Mouse (Mus musculus): Measurements from ENCODE around the gene Fgd6. TPM values are rescaled to one million over a fixed set of nuclear protein-coding genes. Genes with fewer than 3 reads are reported as not detected.

Fgd6 gene
- polyA plus RNA-seq, 1 experiment, result 0.04 TPM

DNA sequence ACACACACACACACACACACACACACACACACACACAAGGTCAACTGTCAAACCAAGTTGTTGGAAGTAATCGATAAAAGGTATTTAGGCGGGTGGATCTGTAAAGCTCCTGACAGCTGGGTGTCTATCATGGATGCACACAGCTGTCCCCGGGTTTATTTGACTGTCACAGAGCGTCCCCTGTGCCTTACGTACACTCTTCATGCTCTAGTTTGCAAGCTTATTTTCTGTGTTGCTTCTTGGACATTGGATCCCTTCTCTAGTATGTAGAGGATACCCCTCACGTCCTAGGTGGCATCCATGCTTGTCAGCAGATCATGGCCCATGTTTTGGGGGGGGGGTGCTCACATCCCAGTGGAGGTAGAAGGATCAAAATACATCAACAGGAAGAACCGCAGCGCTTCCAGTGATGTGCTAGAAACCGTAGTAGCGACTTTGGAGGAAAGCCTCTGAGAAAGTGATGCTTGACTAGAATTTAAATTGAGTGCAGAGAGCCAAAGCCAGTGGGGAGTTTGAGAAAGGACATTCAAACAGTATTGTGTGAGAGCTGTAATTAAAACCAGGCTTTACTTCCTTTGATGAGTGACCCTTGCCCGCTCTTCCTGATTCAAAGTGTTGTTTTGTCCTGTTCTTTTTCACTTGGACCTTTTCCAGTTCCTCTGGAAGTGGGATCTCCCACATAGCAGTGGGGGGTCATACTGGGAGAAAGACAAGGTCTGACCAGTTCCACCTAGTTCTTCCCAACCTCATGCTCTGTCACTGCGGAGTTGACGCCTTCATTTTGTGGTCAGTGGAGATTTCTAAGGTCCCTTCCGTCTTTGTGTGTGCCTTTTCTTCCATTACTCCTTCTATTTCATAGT lies 41.4 kb downstream of the Fgd6 start:
- TF ChIP-seq TAL1 (IDR thresholded peaks at IDR 0.05; ENCODE audit: low read length) (no peak), GATA1 (IDR thresholded peaks at IDR 0.05; ENCODE audit: low read length) (no peak)
- Histone ChIP-seq H3K27me3 (ENCODE audit: control insufficient read depth) (no peaks in the 10 kb centered on the region), H3K4me1 (ENCODE audit: control insufficient read depth) (peaks cover 19% of the 10 kb centered on the region)

DNA sequence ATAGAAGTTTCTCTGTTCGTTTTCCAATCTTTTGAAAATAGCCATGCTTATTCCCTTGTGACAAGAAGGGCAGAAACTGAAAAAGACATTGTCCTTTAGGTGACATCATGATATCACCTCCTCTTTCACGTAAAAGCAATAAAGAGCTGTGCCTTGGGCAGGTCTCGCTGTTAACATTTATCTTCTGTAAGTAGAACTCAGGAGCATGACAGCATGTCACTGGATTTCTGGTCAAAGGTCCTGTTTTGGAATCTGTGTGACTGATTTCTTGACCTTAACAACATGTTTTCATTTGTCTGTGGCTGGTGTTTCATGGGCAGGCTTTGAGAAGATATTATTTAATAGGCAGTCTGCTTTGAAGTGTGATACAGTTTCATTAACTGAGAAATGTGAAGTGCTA lies 44.9 kb downstream of the Fgd6 start:
- Histone ChIP-seq H3K36me3 (ENCODE audit: control insufficient read depth) (peaks cover 3% of the 10 kb centered on the region), H3K4me1 (ENCODE audit: control insufficient read depth) (no peaks in the 10 kb centered on the region; the same call in 1 of the 2 replicates), H3K9me3 (ENCODE audit: control insufficient read depth, low read length) (no peaks in the 10 kb centered on the region), H3K27me3 (ENCODE audit: control insufficient read depth) (no peaks in the 10 kb centered on the region), H3K4me3 (replicated peaks) (no peak overlapping the region)
- TF ChIP-seq TAL1 (IDR thresholded peaks at IDR 0.05; ENCODE audit: low read length) (no peak), GATA1 (IDR thresholded peaks at IDR 0.05; ENCODE audit: low read length) (no peak)

More for the DNA sequence above, 41.4 kb downstream of the Fgd6 start:
- no peak overlapping the region for H3K4me3 ChIP-seq (replicated peaks)
- H3K9me3 ChIP-seq (ENCODE audit: control insufficient read depth, low read length), result no peaks in the 10 kb centered on the region
- peaks cover 18% of the 10 kb centered on the region for H3K36me3 ChIP-seq (ENCODE audit: control insufficient read depth)

DNA sequence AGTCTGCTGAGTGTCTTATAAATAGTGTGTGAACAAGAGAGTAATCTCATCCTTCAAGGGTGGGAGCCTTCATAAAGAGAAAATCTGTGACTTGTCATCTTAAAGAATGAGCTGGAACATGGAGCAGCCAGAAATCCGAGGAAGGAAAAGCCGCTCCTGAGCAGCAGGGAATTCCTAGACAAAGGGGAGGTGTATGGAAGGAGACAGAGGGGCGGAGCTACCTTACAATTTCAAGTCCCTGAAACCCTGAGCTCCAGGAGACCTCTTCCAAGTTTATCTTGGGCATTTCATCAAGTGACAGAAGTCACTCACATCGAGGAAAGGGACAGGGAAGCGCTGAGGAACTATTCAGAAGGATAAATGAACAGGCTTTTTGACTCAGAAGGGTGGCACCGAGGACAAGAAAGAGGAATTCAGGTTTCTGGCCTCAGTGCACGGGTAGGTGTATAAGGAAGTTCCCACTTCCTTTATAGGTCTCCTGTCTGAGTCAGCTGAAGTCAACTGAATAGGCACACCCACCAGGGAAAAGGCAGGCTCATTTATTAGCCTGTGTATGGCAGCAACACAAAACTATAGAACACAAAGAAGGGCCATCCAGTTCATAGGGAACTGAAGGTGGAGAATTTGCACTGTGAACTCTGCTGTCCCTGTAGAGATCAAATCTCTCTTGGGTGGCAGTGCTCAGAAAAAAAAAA lies 46.4 kb downstream of the Fgd6 start:
- no peak for TF ChIP-seq GATA1 (IDR thresholded peaks at IDR 0.05; ENCODE audit: low read length)
- no peak for TF ChIP-seq TAL1 (IDR thresholded peaks at IDR 0.05; ENCODE audit: low read length)
- H3K36me3 ChIP-seq (ENCODE audit: control insufficient read depth), result no peaks in the 10 kb centered on the region; the same call in 1 of the 2 replicates
- no peaks in the 10 kb centered on the region for H3K27me3 ChIP-seq (ENCODE audit: control insufficient read depth)
- H3K9me3 ChIP-seq (ENCODE audit: control insufficient read depth, low read length), result no peaks in the 10 kb centered on the region
- peaks cover 3% of the 10 kb centered on the region for H3K4me1 ChIP-seq (ENCODE audit: control insufficient read depth)
- no peak overlapping the region for H3K4me3 ChIP-seq (replicated peaks)

DNA sequence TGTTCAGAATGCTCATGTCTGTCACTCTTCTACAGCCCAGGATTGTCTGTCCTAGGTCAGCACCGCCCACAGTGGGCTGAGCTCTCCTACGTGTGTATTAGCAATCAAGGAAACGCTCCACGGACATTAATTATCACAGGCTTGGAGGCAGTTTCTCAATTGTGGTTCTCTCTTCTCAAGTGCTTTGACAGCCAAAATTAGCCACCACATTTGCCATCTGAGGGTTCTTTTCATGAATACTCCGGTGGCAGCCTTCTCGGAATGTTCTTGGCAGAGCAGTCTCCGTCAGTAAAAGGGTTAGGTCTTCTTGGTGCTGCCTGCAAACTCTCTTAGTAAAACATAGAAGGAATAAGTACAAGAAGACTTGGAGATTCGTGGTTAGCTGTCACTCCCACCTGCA lies 50.5 kb downstream of the Fgd6 start:
- TF ChIP-seq GATA1 (IDR thresholded peaks at IDR 0.05; ENCODE audit: low read length) (no peak), TAL1 (IDR thresholded peaks at IDR 0.05; ENCODE audit: low read length) (no peak)
- Histone ChIP-seq H3K4me3 (replicated peaks) (no peak overlapping the region), H3K9me3 (ENCODE audit: control insufficient read depth, low read length) (no peaks in the 10 kb centered on the region), H3K27me3 (ENCODE audit: control insufficient read depth) (no peaks in the 10 kb centered on the region), H3K36me3 (ENCODE audit: control insufficient read depth) (peaks cover 6% of the 10 kb centered on the region), H3K4me1 (ENCODE audit: control insufficient read depth) (peaks cover 6% of the 10 kb centered on the region)

DNA sequence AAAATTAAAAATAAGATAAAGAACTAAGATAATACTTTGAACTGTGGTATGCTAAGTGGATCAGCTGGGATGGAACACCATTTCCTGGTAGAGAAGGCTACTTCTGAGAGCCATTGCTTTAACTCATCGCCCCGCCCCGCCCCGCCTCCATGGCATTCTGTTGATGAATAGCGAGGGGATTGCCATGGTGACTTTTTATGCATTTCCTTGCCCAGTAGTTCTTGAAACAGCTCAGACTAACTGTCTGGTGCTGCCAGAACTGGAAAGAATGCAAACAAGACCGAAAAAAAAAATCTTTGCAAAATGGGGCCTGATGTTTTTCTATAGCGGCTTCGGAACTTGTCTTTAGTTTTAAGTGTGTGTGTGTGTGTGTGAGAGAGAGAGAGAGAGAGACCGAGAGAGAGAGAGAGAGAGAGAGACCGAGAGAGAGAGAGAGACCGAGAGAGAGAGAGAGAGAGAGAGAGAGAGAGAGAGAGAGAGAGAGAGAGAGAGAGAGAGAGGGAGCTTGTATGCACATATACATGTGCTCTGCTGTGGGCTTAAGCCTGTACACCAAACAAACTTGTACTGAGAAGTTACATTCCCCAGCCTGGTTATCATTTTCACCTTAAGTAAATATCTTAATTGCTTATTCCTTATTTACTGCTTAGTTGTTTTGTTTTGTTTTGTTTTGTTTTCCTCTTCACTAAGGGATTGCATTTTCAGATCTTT lies 51.7 kb downstream of the Fgd6 start:
- Histone ChIP-seq H3K9me3 (ENCODE audit: control insufficient read depth, low read length) (no peaks in the 10 kb centered on the region), H3K4me1 (ENCODE audit: control insufficient read depth) (peaks cover 6% of the 10 kb centered on the region), H3K4me3 (replicated peaks) (no peak overlapping the region), H3K27me3 (ENCODE audit: control insufficient read depth) (no peaks in the 10 kb centered on the region), H3K36me3 (ENCODE audit: control insufficient read depth) (peaks cover 15% of the 10 kb centered on the region)
- TF ChIP-seq GATA1 (IDR thresholded peaks at IDR 0.05; ENCODE audit: low read length) (no peak), TAL1 (IDR thresholded peaks at IDR 0.05; ENCODE audit: low read length) (no peak)

DNA sequence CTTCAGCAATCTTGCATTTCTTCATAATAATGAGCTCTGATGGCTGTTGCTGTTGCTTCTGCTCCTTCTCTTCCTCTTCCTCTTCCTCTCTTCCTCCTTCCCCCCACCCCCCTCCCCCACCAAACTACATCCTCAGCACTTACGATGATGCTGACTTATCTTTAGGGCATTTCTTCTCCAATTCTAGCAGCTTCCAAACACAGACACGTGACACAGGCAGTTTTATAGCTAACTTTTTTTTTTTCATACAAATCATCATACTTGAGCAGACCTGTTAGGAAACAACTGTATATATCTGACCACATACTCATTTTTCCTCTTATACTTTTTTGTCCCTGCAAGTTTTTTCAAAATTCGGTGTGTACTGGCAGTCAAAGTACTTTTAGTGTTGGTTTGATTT lies 54.2 kb downstream of the Fgd6 start:
- no peaks in the 10 kb centered on the region for H3K27me3 ChIP-seq (ENCODE audit: control insufficient read depth)
- H3K9me3 ChIP-seq (ENCODE audit: control insufficient read depth, low read length), result no peaks in the 10 kb centered on the region
- no peak for TF ChIP-seq GATA1 (IDR thresholded peaks at IDR 0.05; ENCODE audit: low read length)
- TF ChIP-seq TAL1 (IDR thresholded peaks at IDR 0.05; ENCODE audit: low read length), result no peak
- no peak overlapping the region for H3K4me3 ChIP-seq (replicated peaks)
- H3K36me3 ChIP-seq (ENCODE audit: control insufficient read depth), result peaks cover 15% of the 10 kb centered on the region
- H3K4me1 ChIP-seq (ENCODE audit: control insufficient read depth), result peaks cover 6% of the 10 kb centered on the region

DNA sequence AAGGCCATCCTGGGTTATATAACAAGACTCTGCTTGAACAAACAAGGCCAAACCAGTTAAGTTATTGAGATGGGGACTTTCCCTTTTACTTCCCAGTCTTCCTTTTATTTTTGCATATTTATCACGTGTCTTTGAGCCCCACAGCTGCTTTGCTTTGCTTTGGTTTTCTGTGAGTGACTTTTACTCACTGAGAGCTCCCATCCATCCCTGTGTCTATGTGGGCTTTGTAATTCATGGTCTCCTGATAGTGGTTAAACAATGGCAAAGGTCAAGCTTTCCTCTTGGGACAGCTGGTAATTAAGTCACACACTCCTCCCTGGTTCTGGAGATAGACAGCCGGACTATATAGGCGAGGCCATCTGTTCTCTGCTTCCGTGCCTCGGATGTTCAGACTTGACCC lies 57.7 kb downstream of the Fgd6 start:
- H3K4me3 ChIP-seq (replicated peaks), result no peak overlapping the region
- H3K9me3 ChIP-seq (ENCODE audit: control insufficient read depth, low read length), result no peaks in the 10 kb centered on the region
- peaks cover 24% of the 10 kb centered on the region for H3K4me1 ChIP-seq (ENCODE audit: control insufficient read depth)
- peaks cover 28% of the 10 kb centered on the region for H3K36me3 ChIP-seq (ENCODE audit: control insufficient read depth)
- H3K27me3 ChIP-seq (ENCODE audit: control insufficient read depth), result no peaks in the 10 kb centered on the region
- TF ChIP-seq TAL1 (IDR thresholded peaks at IDR 0.05; ENCODE audit: low read length) (no peak), GATA1 (IDR thresholded peaks at IDR 0.05; ENCODE audit: low read length) (no peak)

DNA sequence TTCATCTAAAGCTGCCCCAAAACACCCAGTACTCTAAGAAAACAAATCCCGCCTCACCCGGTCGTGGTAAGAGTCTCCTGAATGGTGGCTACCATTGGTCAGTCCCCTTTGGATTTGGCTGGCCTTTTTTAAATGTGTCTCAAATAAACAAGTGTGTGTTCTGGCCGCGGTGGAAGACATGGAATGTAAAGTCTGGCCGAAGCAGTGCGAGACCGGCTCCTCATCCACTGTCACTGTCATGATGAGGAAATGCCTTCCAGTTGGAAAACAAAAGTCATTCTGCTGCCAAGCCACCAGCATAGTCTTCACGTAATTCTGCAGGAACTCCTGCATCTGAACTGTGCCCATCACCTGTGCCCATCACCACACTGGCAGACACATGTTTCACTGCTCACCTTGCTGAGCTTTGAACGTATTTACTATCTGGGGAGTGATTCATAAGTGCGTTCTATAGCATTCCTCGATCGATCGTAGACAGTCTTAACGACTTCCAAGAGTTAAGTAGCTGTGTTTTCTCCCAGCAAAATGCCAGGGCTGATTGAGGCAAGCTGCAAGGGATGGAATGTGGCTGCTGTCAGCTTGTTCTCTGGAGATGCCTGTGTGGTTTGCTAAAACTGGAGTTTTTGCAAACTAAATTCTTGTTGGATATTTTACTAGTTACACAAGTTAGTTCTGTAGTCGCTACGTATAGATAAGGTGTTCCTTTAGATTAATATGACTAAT lies 60.1 kb downstream of the Fgd6 start:
- H3K27me3 ChIP-seq (ENCODE audit: control insufficient read depth), result no peaks in the 10 kb centered on the region
- H3K36me3 ChIP-seq (ENCODE audit: control insufficient read depth), result peaks cover 37% of the 10 kb centered on the region
- H3K4me1 ChIP-seq (ENCODE audit: control insufficient read depth), result peaks cover 24% of the 10 kb centered on the region
- no peak for TF ChIP-seq TAL1 (IDR thresholded peaks at IDR 0.05; ENCODE audit: low read length)
- TF ChIP-seq GATA1 (IDR thresholded peaks at IDR 0.05; ENCODE audit: low read length), result no peak
- H3K9me3 ChIP-seq (ENCODE audit: control insufficient read depth, low read length), result no peaks in the 10 kb centered on the region
- no peak overlapping the region for H3K4me3 ChIP-seq (replicated peaks)
